Mouse (Mus musculus) stomach, embryonic 16.5 days (tissue): Measurements from ENCODE around the gene Oas3. TPM values are rescaled to one million over a fixed set of nuclear protein-coding genes. Genes with fewer than 3 reads are reported as not detected.

Experiments used
- ATAC-seq: fragments of 200-750 bp; cut with Nextera tagmentation; 2 replicates; pipeline ENCODE4 v1.8.0; 2017; ENCODE audit warnings: moderate number of reproducible peaks, moderate TSS enrichment; ENCODE audit not compliant: insufficient read depth, low FRiP score
- H3K27ac ChIP-seq: fragments of 300-500 bp; sonication (generic); 2 replicates; pipeline ENCODE4 v1.5.1; 2014; ENCODE audit warnings: low read length
- H3K27me3 ChIP-seq: fragments of 300-500 bp; sonication (generic); 2 replicates; pipeline ENCODE4 v1.6.1; 2014; ENCODE audit warnings: low read length, control low read depth, mixed read lengths; ENCODE audit not compliant: control insufficient read depth, insufficient read depth
- H3K36me3 ChIP-seq: fragments of 300-500 bp; sonication (generic); 2 replicates; pipeline ENCODE4 v1.6.1; 2014; ENCODE audit warnings: low read length; ENCODE audit not compliant: control insufficient read depth, insufficient read depth
- H3K4me1 ChIP-seq: fragments of 300-500 bp; sonication (generic); 2 replicates; pipeline ENCODE4 v1.6.1; 2014; ENCODE audit warnings: low read length, control low read depth, mixed read lengths; ENCODE audit not compliant: control insufficient read depth, insufficient read depth
- H3K4me2 ChIP-seq: fragments of 300-500 bp; sonication (generic); 2 replicates; pipeline ENCODE4 v1.6.1; 2014; ENCODE audit warnings: low read depth, low read length, mixed read lengths
- H3K4me3 ChIP-seq: fragments of 300-500 bp; sonication (generic); replicated peaks from 2 replicates; pipeline ENCODE4 v1.5.1; 2014; ENCODE audit warnings: mild to moderate bottlenecking, low read length
- H3K9ac ChIP-seq: fragments of 300-500 bp; sonication (generic); 2 replicates; pipeline ENCODE4 v1.6.1; 2014; ENCODE audit warnings: low read length
- H3K9me3 ChIP-seq: fragments of 300-500 bp; sonication (generic); replicated peaks from 2 replicates; pipeline ENCODE4 v1.6.1; 2016; ENCODE audit warnings: low read length, control low read depth; ENCODE audit not compliant: control insufficient read depth
- whole genome bisulfite sequencing: fragments of 180-500 bp; shearing (Covaris S2); extraction: QIAGEN DNeasy Blood & Tissue Kit; methylation state at CpG from one replicate; pipeline ENCODE4 v1.1.7; 2014; 5-methylcytosine and 5-hydroxymethylcytosine counted together
- polyA plus RNA-seq: library from polyadenylated mRNA; unstranded; fragments of >200 nt; fragmentation: Nextera tagmentation; extraction: Ambion mirVana; gene quantifications from 2 replicates; pipeline ENCODE4 v1.2.1, GENCODE M21; 2015

Gene Oas3
- polyA plus RNA-seq, 1 experiment from 2014 or later: 0.18 TPM

DNA sequence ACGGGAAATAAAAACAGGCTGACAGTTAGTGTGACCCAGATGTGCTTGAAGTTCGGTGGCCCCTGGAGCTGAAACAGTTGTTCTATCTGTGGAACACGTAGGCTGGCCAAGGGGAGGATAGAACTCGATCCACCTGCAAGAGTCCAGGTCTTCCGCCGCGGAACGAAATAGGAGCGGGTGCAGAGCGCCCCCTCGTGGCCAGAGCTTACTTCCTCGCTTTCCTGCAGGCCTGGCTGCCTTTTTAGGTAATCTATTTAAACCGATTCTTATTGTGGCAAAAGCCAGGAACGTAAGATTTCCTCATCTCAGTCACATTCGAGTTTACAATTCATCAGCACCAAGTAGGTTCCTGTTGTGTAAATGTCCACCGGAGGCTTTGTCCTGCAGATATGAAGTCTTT is 63.1 kb downstream of the Oas3 start:
- H3K4me2 ChIP-seq: no peak overlapping the region
- H3K4me1 ChIP-seq: peaks cover 12% of the 10 kb centered on the region
- 3% methylated on average over 16 of the region's 16 CpGs for WGBS
- H3K27me3 ChIP-seq: peaks cover 41% of the 10 kb centered on the region
- H3K27ac ChIP-seq: no peak overlapping the region
- H3K36me3 ChIP-seq: no peaks in the 10 kb centered on the region
- no peaks in the 10 kb centered on the region for H3K9me3 ChIP-seq
- no peak for ATAC-seq
- no peak overlapping the region for H3K4me3 ChIP-seq
- H3K9ac ChIP-seq: no peak overlapping the region

DNA sequence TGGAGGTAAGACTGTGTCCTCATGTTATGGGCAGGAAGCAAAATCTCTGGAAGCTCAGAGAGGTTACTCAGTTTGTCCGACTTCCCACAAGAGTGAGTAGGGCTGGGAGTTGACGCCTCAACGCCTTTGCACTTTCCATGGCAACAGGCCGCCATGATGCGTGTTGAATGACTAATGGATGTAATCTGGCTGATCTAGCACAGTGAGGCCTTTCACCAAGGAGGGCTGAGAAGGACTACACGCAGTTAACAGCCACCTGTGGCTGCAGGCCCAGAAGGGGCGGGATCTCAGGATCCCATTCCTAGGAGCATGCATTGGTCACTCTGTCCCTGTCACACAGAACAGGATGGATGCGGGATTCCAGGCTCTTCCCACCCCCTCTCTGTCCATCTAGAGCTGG is 64.7 kb downstream of the Oas3 start:
- 73% methylated on average over 8 of the region's 8 CpGs for WGBS
- H3K27ac ChIP-seq: no peak overlapping the region
- H3K4me2 ChIP-seq: no peak overlapping the region
- no peak overlapping the region for H3K9ac ChIP-seq
- no peaks in the 10 kb centered on the region for H3K36me3 ChIP-seq
- H3K4me1 ChIP-seq: peaks cover 12% of the 10 kb centered on the region
- H3K9me3 ChIP-seq: no peaks in the 10 kb centered on the region
- no peak overlapping the region for H3K4me3 ChIP-seq
- ATAC-seq: no peak
- H3K27me3 ChIP-seq: peaks cover 41% of the 10 kb centered on the region

DNA sequence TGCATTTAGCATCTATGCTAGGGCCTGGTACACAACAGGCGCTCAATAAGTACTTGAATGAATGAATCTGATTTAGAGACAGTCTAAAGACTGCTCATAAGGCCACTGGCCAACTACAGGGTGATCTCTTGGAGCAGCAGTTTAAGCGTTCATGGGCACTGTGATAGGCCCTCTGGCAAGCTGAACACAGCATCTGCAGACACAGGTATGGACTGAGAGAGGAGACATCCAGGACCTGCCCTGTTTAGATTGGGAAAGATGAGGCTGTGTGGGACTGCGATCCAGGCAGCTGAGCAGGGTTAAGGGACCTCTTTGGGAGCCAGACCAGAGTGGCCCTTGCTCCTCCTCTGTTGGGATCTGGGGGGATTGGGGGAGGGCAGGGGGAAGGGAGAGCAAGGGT is 65.6 kb downstream of the Oas3 start, which contains the start of gene Dtx1:
Gene Dtx1 (minus strand): TSS at position 101 of the 400 bp plus-strand sequence.
- Histone ChIP-seq H3K27me3 (peaks cover 41% of the 10 kb centered on the region), H3K9ac (peak within 1 kb of the TSS; percentile 74), H3K4me2 (peak within 1 kb of the TSS; percentile 78), H3K36me3 (no peaks in the 10 kb centered on the region), H3K27ac (no peak within 1 kb of the TSS), H3K9me3 (no peaks in the 10 kb centered on the region), H3K4me1 (peaks cover 13% of the 10 kb centered on the region), H3K4me3 (peak within 1 kb of the TSS; percentile 57)
- 47% methylated on average over 3 of the region's 3 CpGs for WGBS
- no peak for ATAC-seq

DNA sequence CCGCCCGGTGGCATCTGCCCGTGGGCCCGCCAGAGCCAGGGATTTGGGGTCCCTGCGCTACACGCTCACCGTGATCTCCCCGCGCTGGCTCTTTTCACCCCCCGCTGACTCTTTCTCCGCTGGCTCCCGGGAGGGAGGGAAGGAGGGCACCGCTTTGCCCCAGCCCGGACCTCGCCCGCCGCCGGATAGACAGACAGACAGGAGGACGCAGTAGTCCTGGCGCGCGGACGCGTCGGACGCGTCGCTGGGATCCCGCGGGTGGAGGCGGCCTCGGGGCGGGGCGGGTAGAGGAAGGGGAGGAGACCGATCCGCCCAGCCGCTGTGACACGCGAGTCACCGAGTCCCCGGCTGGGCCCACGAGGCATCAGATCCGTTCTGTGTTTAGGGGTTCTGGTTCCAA is 66.0 kb downstream of the Oas3 start:
- no peaks in the 10 kb centered on the region for H3K36me3 ChIP-seq
- H3K27ac ChIP-seq: no peak overlapping the region
- peaks cover 17% of the 10 kb centered on the region for H3K4me1 ChIP-seq
- ATAC-seq: no peak
- peak overlapping the region; percentile 74 for H3K9ac ChIP-seq
- under 1% methylated on average over 37 of the region's 43 CpGs for WGBS
- peaks cover 43% of the 10 kb centered on the region for H3K27me3 ChIP-seq
- peak overlapping the region; percentile 78 for H3K4me2 ChIP-seq
- H3K4me3 ChIP-seq: peak overlapping the region; percentile 57
- no peaks in the 10 kb centered on the region for H3K9me3 ChIP-seq

DNA sequence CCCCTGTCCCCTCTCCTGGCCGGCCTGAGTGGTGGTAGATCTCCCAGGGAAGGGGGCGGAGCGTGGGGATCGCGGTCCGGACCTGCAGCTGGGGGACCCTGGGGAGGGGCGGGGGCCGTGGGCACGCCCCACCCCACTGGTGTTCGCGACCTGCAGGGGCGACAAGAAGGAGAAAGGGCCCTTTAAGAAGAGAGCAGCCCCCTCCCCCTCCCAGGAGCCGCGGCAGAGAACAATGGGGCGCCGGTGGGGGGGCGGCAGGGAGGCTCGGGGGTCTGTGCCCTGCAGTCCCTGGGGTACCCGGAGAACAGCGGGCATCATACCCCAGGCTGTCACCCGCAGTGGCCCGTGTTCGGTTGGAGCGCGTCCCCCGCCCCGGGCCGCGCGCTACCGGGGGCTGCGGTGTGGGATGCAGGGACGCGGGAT is 66.6 kb downstream of the Oas3 start:
- Histone ChIP-seq H3K4me1 (peaks cover 18% of the 10 kb centered on the region), H3K9me3 (no peaks in the 10 kb centered on the region), H3K9ac (peak overlapping the region; percentile 74), H3K27ac (no peak overlapping the region), H3K4me3 (peak overlapping the region; percentile 57), H3K36me3 (no peaks in the 10 kb centered on the region), H3K4me2 (peak overlapping the region; percentile 78), H3K27me3 (peaks cover 46% of the 10 kb centered on the region)
- no peak; the same call in 1 of the 2 replicates for ATAC-seq
- 3% methylated on average over 34 of the region's 34 CpGs for WGBS

DNA sequence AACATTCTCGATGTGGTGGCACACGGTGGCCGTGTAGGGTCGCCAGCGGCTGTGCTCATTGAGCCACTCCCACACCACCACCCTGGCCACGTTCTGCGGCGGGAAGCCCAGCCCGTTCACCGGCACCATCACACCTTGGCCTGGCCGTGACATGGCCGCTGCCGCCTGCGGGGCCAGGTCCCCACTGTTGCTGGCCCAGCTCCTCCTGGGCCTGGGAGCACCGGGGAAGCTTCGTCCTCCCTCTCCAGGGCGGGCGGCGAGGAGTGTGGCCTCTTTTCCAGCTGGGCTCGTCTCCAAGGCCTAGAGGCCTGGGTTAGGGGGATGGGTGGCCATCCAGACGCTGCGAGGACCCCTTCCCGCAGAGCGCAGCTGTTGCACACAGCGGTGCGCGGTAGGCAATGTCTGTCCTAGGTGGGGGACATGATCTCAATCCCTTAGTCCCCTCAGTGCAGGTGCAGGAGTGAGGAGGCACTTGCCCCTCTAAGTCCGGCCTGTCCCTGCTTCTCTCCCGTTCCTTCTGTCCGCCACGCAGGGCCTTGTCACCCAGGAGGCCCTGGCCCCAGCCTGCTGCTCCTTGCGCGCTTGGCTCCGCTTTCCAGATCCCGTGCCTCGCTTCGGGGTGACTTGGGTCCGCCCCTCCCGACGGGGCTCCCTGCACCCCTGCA is 67.2 kb downstream of the Oas3 start:
- Histone ChIP-seq H3K9ac (peak overlapping the region; percentile 74), H3K4me2 (peak overlapping the region; percentile 78), H3K27me3 (peaks cover 46% of the 10 kb centered on the region), H3K27ac (no peak overlapping the region), H3K36me3 (no peaks in the 10 kb centered on the region), H3K4me1 (peaks cover 18% of the 10 kb centered on the region), H3K9me3 (no peaks in the 10 kb centered on the region), H3K4me3 (peak overlapping the region; percentile 57)
- 4% methylated on average over 40 of the region's 40 CpGs for WGBS
- ATAC-seq: peak; percentile 49

DNA sequence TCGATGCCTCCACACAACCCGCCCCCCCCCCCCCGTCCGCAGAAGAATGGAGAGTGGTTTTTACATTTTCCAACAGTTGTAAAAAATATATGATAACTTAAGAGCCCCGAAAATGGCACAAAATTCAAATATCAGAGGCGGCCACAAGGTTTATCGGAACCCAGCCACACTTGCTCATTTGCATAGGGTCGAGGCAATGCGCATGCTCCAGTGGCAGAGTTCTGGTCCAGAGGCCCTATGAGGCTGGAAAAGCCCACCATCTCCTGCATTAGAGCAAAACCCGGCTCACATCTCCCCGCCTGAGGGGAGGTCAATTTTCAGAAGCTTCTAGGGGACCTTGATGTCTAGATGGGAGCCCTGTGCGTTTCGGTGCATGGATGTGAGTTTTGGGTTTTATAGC is 70.5 kb downstream of the Oas3 start:
- Histone ChIP-seq H3K9ac (no peak overlapping the region), H3K9me3 (no peaks in the 10 kb centered on the region), H3K27ac (no peak overlapping the region), H3K4me1 (peaks cover 18% of the 10 kb centered on the region), H3K4me2 (no peak overlapping the region), H3K4me3 (no peak overlapping the region), H3K36me3 (no peaks in the 10 kb centered on the region), H3K27me3 (peaks cover 30% of the 10 kb centered on the region)
- WGBS: 44% methylated on average over 13 of the region's 13 CpGs
- no peak for ATAC-seq

DNA sequence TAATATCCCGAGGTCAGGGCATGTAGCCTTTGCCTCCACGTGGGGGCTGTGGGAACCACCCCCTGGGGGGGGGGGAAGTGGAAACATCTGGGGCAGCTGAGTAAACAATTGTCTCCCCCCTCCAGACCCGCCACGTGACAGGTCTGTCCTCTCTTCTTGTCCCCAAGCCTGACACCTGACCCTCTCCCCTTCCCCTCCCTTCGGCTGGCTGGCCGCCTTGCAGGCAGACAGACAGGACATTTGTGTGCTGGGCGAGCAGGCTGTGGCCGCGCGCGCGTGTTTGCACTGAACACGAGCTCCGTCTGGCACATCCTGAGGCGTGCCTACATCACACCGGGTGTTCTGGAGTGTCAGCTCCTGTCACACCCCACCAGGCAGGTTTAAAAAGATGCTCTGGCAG is 70.9 kb downstream of the Oas3 start:
- Histone ChIP-seq H3K4me1 (peaks cover 16% of the 10 kb centered on the region), H3K9ac (no peak overlapping the region), H3K36me3 (no peaks in the 10 kb centered on the region), H3K27me3 (peaks cover 26% of the 10 kb centered on the region), H3K4me2 (no peak overlapping the region), H3K9me3 (no peaks in the 10 kb centered on the region), H3K4me3 (no peak overlapping the region), H3K27ac (no peak overlapping the region)
- WGBS: 8% methylated on average over 16 of the region's 16 CpGs
- no peak for ATAC-seq

DNA sequence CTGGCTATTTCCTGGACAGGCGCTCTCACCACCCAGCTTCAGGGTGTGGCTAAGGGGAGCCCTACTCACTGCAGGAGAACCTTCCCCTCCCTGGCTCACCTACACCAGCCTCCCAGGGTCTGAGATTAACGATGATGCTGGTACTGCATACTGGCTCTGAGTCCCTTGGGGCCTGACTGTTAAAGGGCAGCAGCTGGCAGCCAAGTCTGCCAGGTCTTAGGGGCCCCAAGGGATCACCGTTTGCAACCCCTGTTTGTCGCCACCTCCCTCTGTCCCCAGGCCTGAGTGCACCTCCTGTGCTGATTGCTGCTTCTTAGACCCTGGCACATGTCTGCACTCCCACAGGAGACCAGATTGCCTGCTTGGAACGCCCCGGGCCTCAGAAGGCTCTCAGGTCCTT is 73.0 kb downstream of the Oas3 start:
- H3K9me3 ChIP-seq: no peaks in the 10 kb centered on the region
- no peak overlapping the region for H3K4me3 ChIP-seq
- H3K27ac ChIP-seq: no peak overlapping the region
- 0 out of 2 replicates have a peak, but pooled peaks cover 6% of the 10 kb centered on the region for H3K27me3 ChIP-seq
- no peaks in the 10 kb centered on the region for H3K36me3 ChIP-seq
- H3K4me2 ChIP-seq: no peak overlapping the region
- ATAC-seq: no peak
- no peak overlapping the region for H3K9ac ChIP-seq
- WGBS: 57% methylated on average over 6 of the region's 6 CpGs
- H3K4me1 ChIP-seq: 0 out of 2 replicates have a peak, but pooled peaks cover 5% of the 10 kb centered on the region
